Comparison of ENCODE assay signal across 15 mouse cellular contexts in genomic region chr17:80780303-80780702, GRCm38 (mm10). TPM values are rescaled to one million over a fixed set of nuclear protein-coding genes. Genes with fewer than 3 reads are reported as not detected.
DNase-seq lines count a peak whose midpoint lies in the region; ATAC-seq and TF ChIP-seq lines count a peak whose summit lies in the region.
"Had no signal": no experiment of that assay in that cellular context is flagged by ENCODE, and none has a peak within 500 bp of the region (broad histone marks: within the 10 kb centered on the region; RNA-seq: fewer than 3 reads in every experiment).

No protein-coding gene starts in this region.

- DNase-seq in forebrain, postnatal 0 days = no peak
- no peak for DNase-seq in heart, postnatal 0 days (ENCODE audit: low spot score)
- no peak for DNase-seq in heart, postnatal 25 days (ENCODE audit: low spot score)
- no peak for DNase-seq in lung, postnatal 0 days (ENCODE audit: low spot score)
- no peak for DNase-seq in lung, postnatal 10 days
- DNase-seq in kidney, postnatal 4 days = no peak
- DNase-seq: adrenal gland, postnatal 36 days; cerebellum, adult 9-11 months; embryo, embryonic 11 days; liver, postnatal 0 days; thymus, adult 2 months had no signal

- H3K4me2 ChIP-seq in forebrain, embryonic 12.5 days = no peak overlapping the region
- no peak overlapping the region for H3K4me2 ChIP-seq in forebrain, postnatal 0 days (ENCODE audit: low read depth)
- no peak overlapping the region for H3K4me2 ChIP-seq in heart, postnatal 0 days (ENCODE audit: low read depth, low read length)
- H3K4me2 ChIP-seq in lung, postnatal 0 days (replicated peaks; ENCODE audit: low read depth, low read length) = no peak overlapping the region
- H3K4me2 ChIP-seq in neural tube, embryonic 14.5 days (ENCODE audit: low read depth, low read length) = no peak overlapping the region
- H3K4me2 ChIP-seq: limb, embryonic 12.5 days had no signal

- no peak for TF ChIP-seq CTCF in forebrain, postnatal 0 days (IDR thresholded peaks at IDR 0.05; ENCODE audit: low read depth)
- TF ChIP-seq CTCF in heart, postnatal 0 days (IDR thresholded peaks at IDR 0.05; ENCODE audit: low read depth) = no peak
- TF ChIP-seq CTCF in lung, postnatal 0 days (IDR thresholded peaks at IDR 0.05) = no peak

- H3K36me3 ChIP-seq in forebrain, embryonic 12.5 days (replicated peaks) = no peaks in the 10 kb centered on the region
- H3K36me3 ChIP-seq in forebrain, postnatal 0 days (ENCODE audit: insufficient read depth) = no peaks in the 10 kb centered on the region
- no peaks in the 10 kb centered on the region for H3K36me3 ChIP-seq in heart, postnatal 0 days (replicated peaks; ENCODE audit: control insufficient read depth, insufficient read depth, low read length)
- H3K36me3 ChIP-seq in lung, postnatal 0 days (ENCODE audit: insufficient read depth, low read length) = no peaks in the 10 kb centered on the region
- H3K36me3 ChIP-seq in neural tube, embryonic 14.5 days (ENCODE audit: control insufficient read depth, insufficient read depth, low read length) = no peaks in the 10 kb centered on the region
- H3K36me3 ChIP-seq: limb, embryonic 12.5 days had no signal

- WGBS in forebrain, embryonic 12.5 days = 60% methylated on average over 7 of the region's 7 CpGs
- WGBS in forebrain, postnatal 0 days = 46% methylated on average over 7 of the region's 7 CpGs
- WGBS in heart, postnatal 0 days = 60% methylated on average over 7 of the region's 7 CpGs
- WGBS in lung, postnatal 0 days = 55% methylated on average over 7 of the region's 7 CpGs
- WGBS in neural tube, embryonic 14.5 days = 26% methylated on average over 7 of the region's 7 CpGs

- H3K9me3 ChIP-seq in forebrain, embryonic 12.5 days = no peaks in the 10 kb centered on the region
- no peaks in the 10 kb centered on the region for H3K9me3 ChIP-seq in forebrain, postnatal 0 days (ENCODE audit: low read length)
- no peaks in the 10 kb centered on the region for H3K9me3 ChIP-seq in heart, postnatal 0 days (replicated peaks; ENCODE audit: control insufficient read depth, low read length)
- no peaks in the 10 kb centered on the region for H3K9me3 ChIP-seq in lung, postnatal 0 days (ENCODE audit: low read length)
- H3K9me3 ChIP-seq in neural tube, embryonic 14.5 days (ENCODE audit: control insufficient read depth, low read length) = no peaks in the 10 kb centered on the region
- H3K9me3 ChIP-seq: limb, embryonic 12.5 days had no signal

- intact Hi-C loops in heart, postnatal 25 days (cut with DNase I) = no loop called here

- H3K4me1 ChIP-seq in forebrain, embryonic 12.5 days = no peaks in the 10 kb centered on the region
- no peaks in the 10 kb centered on the region for H3K4me1 ChIP-seq in forebrain, postnatal 0 days (ENCODE audit: insufficient read depth)
- peaks cover 9% of the 10 kb centered on the region for H3K4me1 ChIP-seq in heart, postnatal 0 days (ENCODE audit: control insufficient read depth, insufficient read depth)
- peaks cover 8% of the 10 kb centered on the region; the same call in 1 of the 2 replicates for H3K4me1 ChIP-seq in lung, postnatal 0 days (ENCODE audit: insufficient read depth, low read depth, low read length)
- H3K4me1 ChIP-seq in neural tube, embryonic 14.5 days (ENCODE audit: control insufficient read depth, insufficient read depth, low read length) = 0 out of 2 replicates have a peak, but pooled peaks cover 5% of the 10 kb centered on the region

- no peak overlapping the region for H3K9ac ChIP-seq in forebrain, embryonic 12.5 days
- H3K9ac ChIP-seq in forebrain, postnatal 0 days = no peak overlapping the region
- H3K9ac ChIP-seq in heart, postnatal 0 days (replicated peaks; ENCODE audit: low read depth, low read length) = no peak overlapping the region
- no peak overlapping the region for H3K9ac ChIP-seq in lung, postnatal 0 days (replicated peaks; ENCODE audit: low read depth)
- H3K9ac ChIP-seq in neural tube, embryonic 14.5 days (replicated peaks; ENCODE audit: low read depth, low read length) = no peak overlapping the region
- H3K9ac ChIP-seq: limb, embryonic 12.5 days; liver, postnatal 0 days had no signal

- 0 out of 2 replicates have a peak overlapping the region, but pooled peaks have one; percentile 16 for H3K27ac ChIP-seq in forebrain, embryonic 12.5 days
- no peak overlapping the region for H3K27ac ChIP-seq in forebrain, postnatal 0 days (ENCODE audit: low read depth, low read length)
- H3K27ac ChIP-seq in heart, postnatal 0 days (ENCODE audit: low read depth) = peak overlapping the region; percentile 31; the same call in 1 of the 2 replicates
- peak overlapping the region; percentile 21; the same call in 1 of the 2 replicates for H3K27ac ChIP-seq in lung, postnatal 0 days (ENCODE audit: low read length)
- H3K27ac ChIP-seq in neural tube, embryonic 14.5 days (ENCODE audit: low read depth, low read length) = peak overlapping the region; percentile 40; the same call in 1 of the 2 replicates
- H3K27ac ChIP-seq: limb, embryonic 12.5 days had no signal

- no peak for ATAC-seq in forebrain, embryonic 12.5 days (ENCODE audit: low FRiP score)
- no peak for ATAC-seq in forebrain, postnatal 0 days
- no peak for ATAC-seq in heart, postnatal 0 days (ENCODE audit: insufficient read depth, low read depth)
- ATAC-seq in lung, postnatal 0 days = no peak
- peak; percentile 90 for ATAC-seq in neural tube, embryonic 14.5 days (ENCODE audit: low read depth)
- ATAC-seq: liver, postnatal 0 days had no signal

- H3K4me3 ChIP-seq in forebrain, embryonic 12.5 days (replicated peaks) = no peak overlapping the region
- H3K4me3 ChIP-seq in forebrain, postnatal 0 days (ENCODE audit: low read depth, low read length) = no peak overlapping the region
- no peak overlapping the region for H3K4me3 ChIP-seq in heart, postnatal 0 days (ENCODE audit: low read depth, low read length)
- H3K4me3 ChIP-seq in lung, postnatal 0 days (ENCODE audit: low read depth, low read length) = no peak overlapping the region
- no peak overlapping the region for H3K4me3 ChIP-seq in neural tube, embryonic 14.5 days (ENCODE audit: low read depth, low read length)
- H3K4me3 ChIP-seq: erythroblast, embryonic 14.5 days; limb, embryonic 12.5 days had no signal

- no peaks in the 10 kb centered on the region for H3K27me3 ChIP-seq in forebrain, embryonic 12.5 days
- H3K27me3 ChIP-seq in forebrain, postnatal 0 days (ENCODE audit: insufficient read depth, low read length) = no peaks in the 10 kb centered on the region
- no peaks in the 10 kb centered on the region for H3K27me3 ChIP-seq in heart, postnatal 0 days (ENCODE audit: control insufficient read depth, insufficient read depth, low read length)
- no peaks in the 10 kb centered on the region for H3K27me3 ChIP-seq in lung, postnatal 0 days (replicated peaks; ENCODE audit: insufficient read depth, low read length)
- no peaks in the 10 kb centered on the region for H3K27me3 ChIP-seq in neural tube, embryonic 14.5 days (ENCODE audit: control insufficient read depth, insufficient read depth, low read length)
- H3K27me3 ChIP-seq: limb, embryonic 12.5 days had no signal

- no peak for TF ChIP-seq EP300 in heart, postnatal 0 days (IDR thresholded peaks at IDR 0.05; ENCODE audit: low read depth)
- TF ChIP-seq EP300 in lung, postnatal 0 days (IDR thresholded peaks at IDR 0.05) = no peak

RNA-seq across cellular contexts. Expression of gene Map4k3, which starts 52.0 kb away (rescaled TPM):
- polyA plus RNA-seq in forebrain, embryonic 12.5 days (2016; fragmentation: Nextera tagmentation; extraction: Ambion mirVana) = 29.4 and 34.1 TPM in 2 replicates
- 62.9 and 76.9 TPM in 2 replicates for total RNA-seq in forebrain, postnatal 0 days (2014; rRNA removed)
- polyA plus RNA-seq in forebrain, postnatal 0 days (2015; fragmentation: Nextera tagmentation; extraction: Ambion mirVana) = 15.0 and 17.9 TPM in 2 replicates
- 38.0 and 44.4 TPM in 2 replicates for total RNA-seq in heart, postnatal 0 days (2014; rRNA removed; ENCODE audit: low replicate concordance)
- 14.2 and 16.7 TPM in 2 replicates for polyA plus RNA-seq in heart, postnatal 0 days (2015; fragmentation: Nextera tagmentation; extraction: Ambion mirVana)
- 10 to 100 TPM; 24.0 to 24.4 TPM for total RNA-seq in heart, postnatal 25 days (2021)
- polyA plus RNA-seq in lung, postnatal 0 days (2015; fragmentation: Nextera tagmentation; extraction: Ambion mirVana) = 37.5 and 44.2 TPM in 2 replicates
- polyA plus RNA-seq in neural tube, embryonic 14.5 days (2014; fragmentation: Nextera tagmentation; extraction: Ambion mirVana) = 34.0 and 40.6 TPM in 2 replicates
- polyA plus RNA-seq: erythroblast, embryonic 14.5 days had no signal
